Mouse (Mus musculus): Measurements from ENCODE around the gene Hus1.

The Hus1 gene

DNA sequence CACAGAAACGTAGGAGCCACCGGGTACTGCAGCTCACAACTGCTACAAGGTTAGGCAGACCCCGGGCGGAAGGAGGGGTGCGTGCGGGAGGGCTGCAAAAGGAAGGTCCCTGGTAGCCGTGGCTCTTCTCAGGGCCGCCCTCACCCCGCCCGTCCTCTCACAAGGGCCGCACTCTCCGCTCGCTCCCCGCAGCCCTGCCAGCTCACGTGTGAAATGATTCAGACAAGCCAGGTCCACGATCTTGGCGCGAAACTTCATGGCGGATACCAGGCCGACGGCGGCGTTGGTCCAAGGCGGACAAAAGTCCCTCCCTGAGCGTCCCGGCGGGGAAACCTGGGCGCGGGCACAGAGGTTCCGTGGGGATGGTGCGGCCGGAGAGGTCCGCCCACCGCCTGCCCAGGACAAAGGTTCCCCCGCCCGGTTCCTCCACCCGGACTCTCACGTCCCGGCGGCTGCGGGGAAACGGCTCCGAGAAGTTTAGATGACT is at the start of gene Hus1:
Hus1 (minus strand) TSS at position 339 of the 487 bp plus-strand sequence.
- peak; percentile 73 for DNase-seq (ENCODE audit: low read depth, low spot score)

GRCm38 (mm10) chr11:9060484-9060883 is 49.5 kb upstream of the Hus1 start:
- DNase-seq (ENCODE audit: low read depth, low spot score) = no peak

DNA sequence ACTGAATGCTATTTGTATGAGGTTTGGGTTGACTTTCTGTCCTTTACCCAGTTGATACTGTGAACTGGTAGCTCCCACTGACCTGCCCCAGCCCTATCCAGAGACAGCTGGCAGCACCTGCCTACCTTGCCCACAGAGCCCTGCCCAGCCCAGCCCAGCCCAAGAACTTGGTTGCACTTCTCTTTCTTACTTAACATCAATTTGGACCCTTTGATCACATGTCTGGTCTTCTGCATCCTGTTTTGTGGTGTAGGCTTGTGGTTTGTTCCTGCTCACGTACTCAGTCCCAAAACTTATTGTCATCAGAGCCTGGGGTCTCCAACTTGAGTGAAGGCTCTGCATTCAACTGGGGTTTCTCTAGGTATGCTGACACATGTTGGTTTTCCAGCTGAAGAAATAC is 49.0 kb upstream of the Hus1 start:
- no peak for DNase-seq (ENCODE audit: low read depth, low spot score)

DNA sequence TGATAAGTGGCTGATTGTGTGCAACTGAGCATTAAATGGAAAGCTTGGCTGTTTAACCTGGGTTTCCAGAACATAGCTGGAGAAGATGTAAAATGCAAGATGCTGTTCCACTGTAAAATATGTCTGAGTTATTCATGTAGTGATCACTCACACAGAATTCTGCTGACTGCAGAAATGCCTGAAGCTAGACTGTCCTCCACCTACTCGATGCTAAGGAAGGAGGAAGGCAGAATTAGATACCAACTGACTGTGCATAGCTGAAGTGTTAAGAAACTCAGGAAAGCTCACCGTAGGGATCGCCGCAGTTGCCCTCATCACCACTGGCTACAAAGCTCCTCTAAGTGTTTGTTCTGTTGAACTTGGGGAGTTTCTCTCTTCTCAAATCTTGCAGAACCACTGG is 46.7 kb upstream of the Hus1 start:
- DNase-seq (ENCODE audit: low read depth, low spot score) = no peak

- no peak for DNase-seq (ENCODE audit: low read depth, low spot score)
Measured at GRCm38 (mm10) chr11:9056937-9057336, 45.9 kb upstream of the Hus1 start.

DNA sequence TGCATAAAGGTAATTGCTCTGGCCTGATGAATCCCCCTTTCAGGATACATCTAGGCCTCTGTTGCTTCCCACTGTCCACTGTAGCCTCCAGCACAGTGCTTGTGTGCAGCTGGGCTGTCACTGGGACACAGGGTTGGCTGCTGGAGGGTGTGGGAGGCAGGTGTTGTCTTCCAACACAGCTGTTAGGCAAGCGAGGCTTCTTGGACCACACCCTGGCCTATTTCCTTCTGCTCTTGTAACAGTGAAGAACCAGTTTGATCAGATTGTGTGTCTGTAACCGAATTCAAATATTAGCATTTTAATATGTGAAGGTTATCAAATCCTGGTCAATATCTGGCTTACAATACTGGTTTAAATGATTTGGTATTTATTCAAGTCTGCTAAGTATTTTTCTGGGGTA is 40.9 kb upstream of the Hus1 start:
- no peak for DNase-seq (ENCODE audit: low read depth, low spot score)

- no peak for DNase-seq (ENCODE audit: low read depth, low spot score)
Measured at GRCm38 (mm10) chr11:9050241-9050640, 39.2 kb upstream of the Hus1 start.

- DNase-seq (ENCODE audit: low read depth, low spot score) = peak; percentile 4
Measured at GRCm38 (mm10) chr11:9048703-9049060, 37.7 kb upstream of the Hus1 start, which contains the start of gene Sun3. Sun3 (minus strand) TSS chr11:9048991.

DNA sequence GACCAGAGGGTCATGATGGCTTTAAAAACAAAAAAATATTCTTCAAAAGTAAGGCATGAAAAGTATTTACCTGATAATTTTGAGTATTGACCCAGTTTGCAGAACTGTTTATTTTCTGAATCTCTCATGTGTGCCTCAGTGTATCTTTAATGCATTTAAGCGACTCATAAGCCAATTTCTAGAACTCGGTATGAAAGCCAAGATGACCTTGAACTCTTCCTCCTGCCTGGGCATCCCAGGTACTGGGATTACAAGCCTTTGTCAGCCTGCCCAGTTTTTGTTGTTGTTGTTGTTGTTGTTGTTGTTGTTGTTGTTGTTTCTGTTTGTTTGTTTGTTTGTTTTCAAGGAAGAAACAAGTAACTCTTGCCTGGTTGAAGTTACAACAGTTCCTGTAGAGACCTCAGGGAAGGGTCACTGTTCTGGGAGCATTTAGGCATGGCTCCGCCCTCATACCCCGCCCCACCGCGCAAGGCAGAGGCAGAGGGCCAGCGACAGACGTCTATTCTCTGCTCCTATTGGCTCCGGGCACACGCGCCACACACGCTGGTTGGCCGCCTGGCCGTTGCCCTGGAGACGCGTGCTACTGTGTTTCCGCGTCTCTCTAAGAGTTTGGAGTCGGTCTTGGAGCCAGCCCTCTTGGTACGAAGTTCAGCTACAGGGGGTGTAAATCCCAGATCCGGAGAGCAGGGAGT is 37.2 kb upstream of the Hus1 start, which contains the start of gene Gm11992:
Gm11992 (plus strand) TSS at position 584 of the 692 bp plus-strand sequence.
- peak; percentile 50 for DNase-seq (ENCODE audit: low read depth, low spot score)

DNA sequence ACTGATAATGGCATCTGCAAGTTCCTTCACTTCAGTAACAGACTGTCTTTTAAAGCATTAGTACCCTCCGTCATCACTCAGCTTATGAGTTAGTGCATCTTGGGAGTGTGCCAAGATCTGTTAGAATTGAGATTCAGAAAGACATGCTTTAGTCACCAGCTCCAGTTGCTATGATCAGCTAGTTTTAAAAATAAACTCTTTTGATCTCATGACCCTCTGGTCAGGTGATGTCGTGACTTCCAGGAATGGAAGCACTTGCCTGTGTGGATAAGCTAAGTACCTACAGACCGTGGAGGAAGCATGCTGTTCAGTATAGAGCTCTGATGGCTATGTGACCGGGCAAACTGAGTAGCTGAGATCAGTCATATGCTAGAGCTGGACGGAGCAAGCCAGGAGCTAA is 36.1 kb upstream of the Hus1 start:
- DNase-seq (ENCODE audit: low read depth, low spot score) = no peak

GRCm38 (mm10) chr11:9046546-9046945 is 35.6 kb upstream of the Hus1 start:
- no peak for DNase-seq (ENCODE audit: low read depth, low spot score)

GRCm38 (mm10) chr11:9031530-9031929 is 20.5 kb upstream of the Hus1 start:
- no peak for DNase-seq (ENCODE audit: low read depth, low spot score)

DNA sequence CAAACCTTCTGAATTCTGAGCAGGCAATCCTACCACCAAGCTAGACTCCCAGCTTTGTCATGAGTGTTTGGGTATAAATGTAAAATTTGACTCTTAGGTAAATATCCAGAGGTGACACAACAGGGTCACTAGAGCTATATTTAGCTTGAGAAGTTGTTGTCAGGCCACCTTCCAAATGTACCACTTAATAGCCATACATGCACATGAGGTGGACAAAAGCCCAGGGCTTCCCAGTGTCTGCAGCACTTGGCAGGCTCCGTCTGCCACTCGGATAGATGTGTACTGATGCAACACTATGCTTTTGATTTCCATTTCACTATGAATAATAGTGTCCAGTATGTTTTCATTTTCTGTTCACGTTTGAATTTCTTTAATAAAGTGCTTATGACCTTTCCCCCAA is 14.2 kb upstream of the Hus1 start:
- no peak for DNase-seq (ENCODE audit: low read depth, low spot score)

DNA sequence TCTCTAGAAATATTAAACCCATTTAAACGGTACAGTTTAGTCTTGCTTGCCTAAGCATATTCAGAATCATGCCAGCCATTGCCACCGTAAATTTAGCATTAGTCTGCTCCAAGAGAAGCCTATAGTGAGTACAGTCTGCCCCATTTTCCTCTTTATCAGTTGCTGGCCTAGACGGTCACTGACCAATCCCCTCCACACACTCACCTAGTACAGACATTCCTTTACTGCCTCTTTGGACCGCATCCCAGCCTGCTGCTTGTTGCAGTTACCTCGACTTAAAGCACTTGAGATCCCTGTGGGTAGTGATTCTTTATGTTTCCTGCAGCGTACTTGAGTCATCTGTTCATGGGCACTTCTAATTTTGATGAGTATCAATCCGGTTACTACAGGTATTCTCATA is 13.8 kb upstream of the Hus1 start:
- DNase-seq (ENCODE audit: low read depth, low spot score) = no peak

- no peak for DNase-seq (ENCODE audit: low read depth, low spot score)
Measured at GRCm38 (mm10) chr11:9020207-9020606, 9.2 kb upstream of the Hus1 start.

DNA sequence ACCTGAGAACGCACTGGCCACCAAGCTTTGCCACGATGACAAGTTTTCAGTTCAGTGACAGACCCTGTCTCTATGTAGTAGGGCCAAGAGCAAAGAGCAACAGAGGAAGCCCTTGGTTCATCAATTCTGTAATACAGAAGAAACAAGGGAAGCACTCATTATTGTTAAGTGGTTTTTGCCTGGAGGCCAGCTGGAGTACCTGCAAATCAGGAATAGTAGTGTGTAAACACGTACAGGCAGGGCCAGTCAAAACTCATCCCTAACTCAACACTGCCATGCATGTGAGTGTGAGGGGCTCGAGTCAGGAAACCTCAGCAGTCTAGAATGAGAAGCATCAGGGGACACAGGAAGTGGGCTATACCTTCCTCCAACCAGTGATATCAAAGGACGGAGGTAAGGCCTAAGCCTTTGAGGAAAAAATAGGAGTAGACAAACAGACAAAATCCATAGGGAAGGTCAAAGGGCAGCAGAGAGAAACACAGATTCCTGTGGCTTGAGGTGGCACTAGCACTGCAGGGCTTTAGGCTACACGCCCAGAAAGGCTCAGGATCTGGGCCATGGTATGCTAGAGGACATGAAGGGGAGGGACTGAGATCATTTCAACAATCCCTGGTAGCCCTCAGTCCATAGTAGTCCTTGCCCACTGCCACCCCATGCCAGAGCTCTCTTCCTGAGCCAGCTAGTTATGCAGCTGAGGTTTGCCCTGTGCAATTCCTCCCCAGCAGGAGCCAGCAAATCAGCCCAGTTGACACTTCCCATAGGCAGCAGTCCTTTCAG is 7.7 kb upstream of the Hus1 start:
- no peak for DNase-seq (ENCODE audit: low read depth, low spot score)

DNA sequence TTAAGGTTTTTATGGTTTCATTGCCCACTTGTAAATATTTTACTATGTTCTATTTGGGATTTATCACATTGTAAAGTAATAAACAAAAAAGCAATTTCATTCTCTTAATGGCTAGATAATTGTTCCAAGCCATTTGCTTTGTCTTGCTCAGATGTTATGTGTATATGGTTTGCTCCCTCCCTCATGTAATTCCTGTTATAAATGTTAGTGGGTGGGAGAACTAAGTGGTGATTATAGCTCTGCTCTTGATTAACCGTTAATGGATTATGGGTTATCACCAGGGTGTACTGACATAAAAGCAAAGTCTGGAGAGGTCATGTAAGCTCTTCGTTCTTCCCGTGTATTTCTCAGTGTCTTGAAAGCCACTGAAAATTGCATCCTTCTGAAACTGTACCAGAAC is 3.7 kb upstream of the Hus1 start:
- DNase-seq (ENCODE audit: low read depth, low spot score) = no peak

DNA sequence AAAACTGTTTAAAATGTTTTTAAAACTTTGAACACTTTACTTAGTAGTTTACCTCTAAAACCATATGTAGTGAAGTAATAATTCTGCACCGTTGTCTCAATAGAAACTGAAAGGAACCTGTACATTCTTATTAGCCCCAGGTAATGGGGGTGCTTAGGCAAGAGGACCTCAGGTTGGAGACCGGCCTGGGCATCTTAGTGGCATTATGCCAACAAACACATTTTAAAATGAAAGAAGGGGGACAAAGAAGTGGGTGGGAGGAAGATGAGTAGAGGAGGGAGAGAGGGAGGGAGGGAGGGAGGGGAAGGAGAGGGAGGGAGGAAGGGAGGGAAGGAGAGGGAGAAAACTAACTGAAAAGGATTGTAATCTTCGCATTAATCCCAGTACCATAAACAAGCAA is 357 bp upstream of the Hus1 start:
- peak; percentile 26 for DNase-seq (ENCODE audit: low read depth, low spot score)

DNA sequence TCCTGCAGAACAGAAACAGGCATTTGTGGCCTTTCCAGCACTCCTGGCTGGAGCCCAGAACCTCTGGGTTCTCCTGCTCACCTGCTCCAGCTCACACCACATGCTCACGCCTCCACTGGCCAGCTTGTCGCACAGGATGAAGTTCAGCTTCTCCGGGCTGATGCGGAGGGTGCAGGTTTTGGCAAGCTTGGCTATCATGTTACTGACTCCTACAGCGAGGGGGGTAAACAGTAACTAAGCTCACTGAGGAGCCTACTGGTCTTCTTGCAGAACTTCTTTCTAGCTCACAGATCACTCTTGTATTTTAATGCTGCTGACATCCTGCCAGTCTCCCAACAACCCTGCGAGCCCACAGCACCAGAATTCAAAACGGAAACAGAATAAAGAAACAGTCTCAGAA is 575 bp downstream of the Hus1 start:
- DNase-seq (ENCODE audit: low read depth, low spot score) = no peak

- no peak for DNase-seq (ENCODE audit: low read depth, low spot score)
Measured at GRCm38 (mm10) chr11:9008761-9009160, 2.2 kb downstream of the Hus1 start.

- no peak for DNase-seq (ENCODE audit: low read depth, low spot score)
Measured at GRCm38 (mm10) chr11:8988084-8988483, 22.9 kb downstream of the Hus1 start.

- DNase-seq (ENCODE audit: low read depth, low spot score) = no peak
Measured at GRCm38 (mm10) chr11:8986058-8986457, 24.9 kb downstream of the Hus1 start.

DNA sequence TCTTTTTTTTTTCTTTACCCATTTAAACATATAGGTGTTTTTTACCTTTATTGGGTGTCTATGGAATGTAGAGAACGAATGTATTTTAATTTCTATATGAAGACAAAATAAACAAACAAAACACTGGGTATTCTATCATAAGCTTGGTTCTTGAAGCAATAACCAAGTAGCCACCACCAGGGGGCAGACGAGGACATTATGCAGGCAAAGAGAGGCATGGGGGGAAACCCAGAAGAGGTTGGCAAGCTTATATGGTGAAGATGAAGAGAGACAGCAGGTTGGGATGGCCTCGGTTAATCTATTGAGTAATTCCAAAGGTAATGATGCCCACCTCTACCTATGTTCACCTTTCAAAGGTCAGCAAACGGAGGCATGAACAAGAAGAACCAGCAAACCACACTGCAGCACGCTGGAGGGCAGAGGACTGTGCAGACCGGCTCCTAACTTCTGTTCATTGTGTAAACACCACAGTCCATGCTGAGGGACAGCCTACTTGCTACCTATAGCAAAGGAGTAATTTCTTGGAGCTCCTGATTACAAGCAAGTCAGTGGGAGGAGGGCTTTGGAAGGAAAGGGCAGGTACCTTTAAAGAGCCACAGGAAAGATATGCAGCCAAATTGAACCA is 27.6 kb downstream of the Hus1 start:
- peak; percentile 80 for DNase-seq (ENCODE audit: low read depth, low spot score)

Measured in CD4-positive, CD25-positive, alpha-beta regulatory T cell, adult 2 months (primary cell).